Mouse (Mus musculus): ENCODE results near the gene Dok4.
A peak's percentile ranks its signal among the peaks of the same experiment; 100 is the strongest.
"Not testable (repeated sequence)": the region's sequence is repeated elsewhere in the genome, so short reads cannot be mapped to it uniquely, and the experiment has no call there.

Gene Dok4

GRCm38 (mm10) chr8:94880742-94881141, 4.6 kb upstream of the Dok4 start:
- DNase-seq (ENCODE audit: low spot score in 2 of 2): no peak

GRCm38 (mm10) chr8:94876820-94877219, 690 bp upstream of the Dok4 start:
- DNase-seq (ENCODE audit: low spot score in 2 of 2): no peak

- DNase-seq (ENCODE audit: low spot score in 2 of 2): no peak
Measured at GRCm38 (mm10) chr8:94875871-94876150, 319 bp downstream of the Dok4 start.

GRCm38 (mm10) chr8:94875096-94875870, 847 bp downstream of the Dok4 start:
- DNase-seq (ENCODE audit: low spot score in 2 of 2): no peak

- peak; percentile 64 for DNase-seq (ENCODE audit: low spot score in 2 of 2)
Measured at GRCm38 (mm10) chr8:94874358-94874757, 1.8 kb downstream of the Dok4 start.

GRCm38 (mm10) chr8:94872576-94872975, 3.6 kb downstream of the Dok4 start:
- no peak for DNase-seq (ENCODE audit: low spot score in 2 of 2)

GRCm38 (mm10) chr8:94872156-94872555, 4.0 kb downstream of the Dok4 start:
- DNase-seq (ENCODE audit: low spot score in 2 of 2): no peak

GRCm38 (mm10) chr8:94871108-94871894, 4.8 kb downstream of the Dok4 start:
- DNase-seq (ENCODE audit: low spot score in 2 of 2): peak; percentile 73 to 76

- peak; percentile 67 to 70 for DNase-seq (ENCODE audit: low spot score in 2 of 2)
Measured at GRCm38 (mm10) chr8:94870474-94871107, 5.5 kb downstream of the Dok4 start.

- DNase-seq (ENCODE audit: low spot score in 2 of 2): no peak
Measured at GRCm38 (mm10) chr8:94870003-94870402, 6.1 kb downstream of the Dok4 start.

GRCm38 (mm10) chr8:94869146-94869545, 7.0 kb downstream of the Dok4 start:
- DNase-seq (ENCODE audit: low spot score in 2 of 2): no peak

GRCm38 (mm10) chr8:94866921-94867320, 9.2 kb downstream of the Dok4 start:
- DNase-seq (ENCODE audit: low spot score in 2 of 2): no peak

GRCm38 (mm10) chr8:94865292-94865691, 10.8 kb downstream of the Dok4 start:
- DNase-seq (ENCODE audit: low spot score in 2 of 2): no peak

- DNase-seq (ENCODE audit: low spot score in 2 of 2): no peak
Measured at GRCm38 (mm10) chr8:94863897-94864673, 12.0 kb downstream of the Dok4 start.

- DNase-seq (ENCODE audit: low spot score in 2 of 2): no peak
Measured at GRCm38 (mm10) chr8:94862487-94863220, 13.5 kb downstream of the Dok4 start.

GRCm38 (mm10) chr8:94861352-94861910, 14.7 kb downstream of the Dok4 start:
- DNase-seq (ENCODE audit: low spot score in 2 of 2): peak in 1 of 2 experiments; percentile 47

- peak; percentile 92 to 93 for DNase-seq (ENCODE audit: low spot score in 2 of 2)
Measured at GRCm38 (mm10) chr8:94857346-94858173, 18.6 kb downstream of the Dok4 start, which contains the start of gene Polr2c. Polr2c (plus strand) TSS chr8:94857450.

- no peak for DNase-seq (ENCODE audit: low spot score in 2 of 2)
Measured at GRCm38 (mm10) chr8:94857011-94857345, 19.2 kb downstream of the Dok4 start.

- not testable (repeated sequence) for DNase-seq (ENCODE audit: low spot score in 2 of 2)
Measured at GRCm38 (mm10) chr8:94854761-94855160, 21.4 kb downstream of the Dok4 start.

- no peak for DNase-seq (ENCODE audit: low spot score in 2 of 2)
Measured at GRCm38 (mm10) chr8:94850049-94850448, 26.1 kb downstream of the Dok4 start.

Data from frontal cortex, postnatal 36 days (tissue).